Mouse (Mus musculus) frontal cortex, postnatal 10 days (tissue): ENCODE data around the gene Lhfp.

Source experiments
- DNase-seq, 2 experiments: peaks; one replicate each; pipeline ENCODE4 v3.0.0; 2022; ENCODE audit warnings: low spot score in 2 of 2, mixed read lengths in 1 of 2

Gene Lhfp

GRCm38 (mm10) chr3:53151081-53151480 lies 109.8 kb downstream of the Lhfp start:
- no peak for DNase-seq

DNA sequence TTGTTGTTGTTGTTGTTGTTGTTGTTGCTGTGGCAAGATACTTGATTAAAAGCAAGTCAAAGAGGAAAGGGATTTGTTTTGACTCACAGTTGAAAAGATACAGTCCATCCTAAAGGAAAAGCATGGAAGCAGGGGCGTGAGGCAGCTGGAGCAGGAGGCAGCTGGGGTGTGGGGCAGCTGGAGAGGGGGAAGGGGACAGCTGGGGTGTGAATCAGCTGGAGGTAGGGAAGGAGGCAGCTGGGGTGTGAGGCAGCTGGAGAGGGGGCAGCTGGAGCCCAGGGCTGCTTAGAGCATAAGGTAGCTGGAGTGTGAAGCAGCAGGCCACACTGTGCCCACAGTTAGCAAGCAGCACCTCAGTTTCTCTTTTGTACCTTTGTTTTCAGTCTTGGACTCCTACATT lies 110.3 kb downstream of the Lhfp start:
- DNase-seq: no peak

- DNase-seq: no peak
Measured at GRCm38 (mm10) chr3:53161963-53162362, 120.6 kb downstream of the Lhfp start.

DNA sequence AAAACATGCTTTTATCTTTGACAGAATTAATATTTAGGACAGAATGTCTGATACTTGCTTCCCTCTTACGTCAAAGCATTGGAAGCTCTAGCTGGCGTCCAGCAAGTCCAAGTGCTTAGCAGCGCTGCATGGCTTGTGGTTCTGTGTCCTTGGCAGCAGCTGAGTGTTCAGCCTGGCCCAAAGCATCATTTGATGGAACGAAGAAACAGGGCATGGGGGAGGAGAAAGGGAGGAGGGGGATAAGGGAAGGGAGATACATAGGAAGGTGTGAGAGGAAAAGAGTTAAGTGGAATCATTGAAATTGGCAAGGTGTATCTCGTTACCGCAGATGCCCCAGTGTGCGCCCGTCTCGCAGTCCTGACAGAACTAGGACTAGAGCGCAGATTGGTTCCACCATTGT lies 124.0 kb downstream of the Lhfp start:
- no peak for DNase-seq

GRCm38 (mm10) chr3:53166001-53166400 lies 124.7 kb downstream of the Lhfp start:
- DNase-seq: no peak

GRCm38 (mm10) chr3:53169486-53169885 lies 128.2 kb downstream of the Lhfp start:
- no peak for DNase-seq

- DNase-seq: no peak
Measured at GRCm38 (mm10) chr3:53173310-53174063, 132.2 kb downstream of the Lhfp start.

- DNase-seq: no peak
Measured at GRCm38 (mm10) chr3:53179936-53180335, 138.6 kb downstream of the Lhfp start.

GRCm38 (mm10) chr3:53185439-53185838 lies 144.1 kb downstream of the Lhfp start:
- DNase-seq: no peak

- no peak for DNase-seq
Measured at GRCm38 (mm10) chr3:53193441-53193840, 152.1 kb downstream of the Lhfp start.

- no peak for DNase-seq
Measured at GRCm38 (mm10) chr3:53195666-53196107, 154.4 kb downstream of the Lhfp start.

- no peak for DNase-seq
Measured at GRCm38 (mm10) chr3:53200175-53200574, 158.8 kb downstream of the Lhfp start.

- DNase-seq: no peak
Measured at GRCm38 (mm10) chr3:53200853-53201252, 159.5 kb downstream of the Lhfp start.

DNA sequence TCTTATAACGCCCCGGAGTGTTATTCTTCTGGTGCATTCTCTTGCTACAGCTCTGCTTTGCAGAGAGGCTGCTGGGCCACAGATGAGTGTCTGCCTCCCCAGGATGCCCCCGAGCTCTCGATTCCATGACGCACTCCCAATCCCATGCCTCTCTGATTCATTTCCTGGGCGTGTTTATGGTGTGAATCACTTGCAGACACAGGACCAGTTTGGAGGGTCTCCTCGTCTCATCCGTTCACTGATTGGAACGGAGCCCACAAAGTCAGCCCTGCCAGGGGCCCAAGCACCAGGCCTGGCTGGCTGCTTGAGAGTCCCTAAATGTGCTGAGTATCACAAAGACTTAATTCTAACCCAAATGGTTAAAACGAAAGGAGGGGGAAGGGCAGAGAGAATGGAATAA lies 160.3 kb downstream of the Lhfp start:
- DNase-seq: no peak

- DNase-seq: no peak
Measured at GRCm38 (mm10) chr3:53202184-53202583, 160.9 kb downstream of the Lhfp start.

- no peak for DNase-seq
Measured at GRCm38 (mm10) chr3:53202698-53203097, 161.4 kb downstream of the Lhfp start.

GRCm38 (mm10) chr3:53203656-53204055 lies 162.3 kb downstream of the Lhfp start:
- DNase-seq: no peak

DNA sequence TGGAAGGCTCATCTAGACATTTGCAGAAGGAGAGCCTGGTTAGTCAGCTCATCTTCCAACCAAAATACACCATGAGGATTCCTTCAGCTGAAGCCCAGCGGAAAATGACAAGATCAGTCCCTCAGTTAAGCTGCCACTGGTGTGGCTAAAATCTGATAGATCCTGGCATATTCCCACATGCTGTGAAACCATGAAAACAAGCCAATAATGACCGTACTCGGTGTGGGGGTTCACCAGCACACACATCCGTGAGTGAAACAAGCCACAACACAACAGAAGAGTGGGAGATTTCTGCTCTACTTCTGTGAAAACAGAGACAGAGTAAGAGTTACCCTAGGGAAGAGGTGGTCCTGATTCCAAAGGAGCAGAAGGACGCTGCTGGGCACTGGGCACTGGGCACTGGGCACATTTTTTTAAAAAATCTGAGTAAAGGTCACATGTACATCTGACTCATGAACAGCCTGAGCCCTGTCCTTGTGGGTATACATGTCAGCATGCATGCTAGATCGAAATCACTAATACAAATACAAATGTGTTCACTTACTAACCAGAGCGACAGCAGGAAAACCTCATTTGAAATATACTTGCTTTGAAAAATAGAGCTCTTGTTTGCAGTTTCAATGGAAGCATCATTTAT lies 163.1 kb downstream of the Lhfp start:
- DNase-seq: no peak

DNA sequence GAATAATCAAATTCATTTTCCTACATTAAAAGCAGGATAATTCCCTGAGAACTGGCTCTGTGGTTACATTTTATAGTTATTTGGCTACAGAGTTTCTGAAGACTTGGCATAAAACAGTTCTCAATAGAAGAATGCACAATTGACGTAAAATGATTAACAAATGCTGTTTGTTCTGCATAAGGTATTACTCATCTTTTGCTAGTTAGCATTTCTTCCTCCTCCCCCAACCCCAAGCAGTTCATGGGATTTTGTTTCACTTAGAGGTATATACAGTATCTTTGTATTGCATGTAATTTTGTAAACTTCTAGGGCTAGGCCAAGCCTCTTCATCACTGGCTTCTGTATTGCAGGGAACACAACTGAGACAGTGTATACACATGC lies 163.6 kb downstream of the Lhfp start:
- DNase-seq: no peak

DNA sequence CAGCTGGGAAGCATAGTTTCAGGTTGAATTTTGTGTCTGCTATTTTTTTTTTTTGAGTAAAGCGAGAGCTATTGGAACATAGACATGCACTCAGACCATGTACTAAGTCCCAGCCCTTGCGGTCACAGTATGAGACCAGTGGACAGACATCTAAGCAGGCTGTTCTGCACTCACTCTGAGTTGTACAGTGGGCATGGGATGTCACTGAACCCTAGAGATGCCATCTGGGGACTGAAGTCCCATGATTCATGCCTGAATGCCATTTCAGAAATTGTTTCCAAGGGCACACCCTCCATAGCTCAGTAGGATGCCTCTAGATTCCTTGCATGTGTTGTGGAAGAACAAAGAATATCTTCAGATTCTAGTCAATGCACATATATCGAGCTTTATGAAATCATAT lies 164.4 kb downstream of the Lhfp start:
- no peak for DNase-seq

DNA sequence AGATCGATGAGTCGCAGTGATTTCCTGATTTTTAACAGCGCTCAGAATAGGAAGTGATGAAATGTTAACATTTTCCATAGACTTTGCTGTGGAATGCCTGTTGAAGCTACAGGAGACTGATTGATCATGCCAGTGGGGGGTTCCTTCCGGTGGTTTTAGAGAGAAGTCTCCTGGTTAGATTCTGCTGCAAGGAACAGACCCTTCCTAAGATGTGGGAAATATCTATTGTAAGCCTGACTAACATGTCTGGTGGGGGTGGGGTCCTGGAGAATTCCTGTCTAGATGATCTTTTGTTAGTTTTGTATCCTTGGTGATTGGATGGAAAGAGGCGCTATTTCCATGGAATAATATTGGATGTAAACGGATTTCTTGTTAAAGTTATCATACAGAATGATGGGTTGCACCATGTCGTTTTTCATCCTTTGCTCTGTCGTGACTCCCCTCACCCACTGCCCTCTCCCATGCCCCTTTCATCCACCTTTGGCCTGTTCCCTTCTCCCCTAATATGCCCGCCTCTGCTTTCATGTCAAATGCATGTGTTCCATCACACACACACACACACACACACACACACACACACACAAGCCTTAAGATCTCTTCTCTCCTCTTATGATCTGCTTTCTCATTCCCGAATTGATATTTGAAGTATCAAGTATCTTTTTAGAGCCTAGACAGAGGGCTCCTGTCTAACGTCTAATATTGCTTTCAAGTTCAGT lies 165.3 kb downstream of the Lhfp start:
- DNase-seq: no peak

DNA sequence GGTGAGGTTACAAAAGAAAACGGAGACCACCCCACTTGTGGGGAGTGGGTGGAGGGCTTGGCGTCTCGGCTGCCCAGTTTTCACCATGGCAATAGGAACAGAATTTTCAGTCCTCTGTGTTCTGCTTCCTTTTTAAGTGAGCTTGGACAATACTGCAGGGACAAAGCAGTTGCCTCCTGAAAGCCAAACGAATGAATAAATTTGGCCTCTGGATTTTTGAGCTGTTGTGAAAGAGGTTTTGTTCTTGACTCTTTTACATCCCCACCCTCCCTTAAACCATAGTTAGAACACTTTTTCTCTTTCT lies 165.8 kb downstream of the Lhfp start:
- DNase-seq: no peak
